Comparison of ENCODE assay signal across 35 mouse cellular contexts in the genomic region with DNA sequence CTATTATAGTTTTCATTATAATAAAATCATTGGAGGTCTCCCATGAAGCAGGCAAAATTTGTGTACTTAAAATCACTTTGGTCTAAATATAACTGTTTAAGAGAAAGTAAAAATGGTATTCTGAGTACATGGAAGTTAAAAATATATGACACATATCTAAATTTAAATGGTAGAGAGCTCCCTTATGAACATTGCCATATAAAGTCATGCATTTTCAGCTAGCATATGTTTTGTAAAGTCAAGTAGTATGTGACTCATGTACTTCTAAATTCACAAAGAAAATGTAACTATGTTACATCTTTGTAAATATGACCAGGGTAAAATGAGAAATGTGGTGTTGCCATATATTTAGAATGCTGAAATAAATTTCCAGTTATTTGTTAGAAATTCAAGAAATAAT.
"Had no signal": no experiment of that assay in that cellular context is flagged by ENCODE, and none has a peak within 500 bp of the region (broad histone marks: within the 10 kb centered on the region; RNA-seq: fewer than 3 reads in every experiment).

No protein-coding gene starts in this region.

- H3K27ac ChIP-seq: heart, embryonic 13.5 days; heart, embryonic 15.5 days; hindbrain, embryonic 10.5 days; hindbrain, embryonic 12.5 days; hindbrain, embryonic 13.5 days; hindbrain, embryonic 14.5 days; hindbrain, embryonic 15.5 days; hindbrain, postnatal 0 days; intestine, embryonic 15.5 days; kidney, embryonic 15.5 days; kidney, postnatal 0 days; layer of hippocampus, adult 2 months; left cerebral cortex, adult 2 months had no signal

- ATAC-seq: hindbrain, embryonic 16.5 days; hindbrain, postnatal 0 days; inflammation-experienced regulatory T-cells, adult 6 months; intestine, embryonic 15.5 days; intestine, embryonic 16.5 days; intestine, postnatal 0 days had no signal

- H3K9ac ChIP-seq: heart, embryonic 12.5 days; heart, embryonic 13.5 days; heart, embryonic 15.5 days; hindbrain, embryonic 12.5 days; hindbrain, embryonic 13.5 days; hindbrain, embryonic 14.5 days; hindbrain, embryonic 15.5 days; intestine, embryonic 15.5 days; kidney, embryonic 15.5 days had no signal

- H3K9me3 ChIP-seq: heart, embryonic 13.5 days; heart, embryonic 15.5 days; hindbrain, embryonic 10.5 days; hindbrain, embryonic 12.5 days; hindbrain, embryonic 13.5 days; hindbrain, embryonic 15.5 days; intestine, embryonic 15.5 days; kidney, embryonic 15.5 days had no signal

- H3K36me3 ChIP-seq: heart, embryonic 12.5 days; heart, embryonic 13.5 days; heart, embryonic 15.5 days; hindbrain, embryonic 10.5 days; hindbrain, embryonic 12.5 days; hindbrain, embryonic 13.5 days; hindbrain, embryonic 15.5 days; intestine, embryonic 15.5 days; kidney, embryonic 15.5 days had no signal

- DNase-seq: heart, postnatal 10 days; heart, postnatal 14 days; heart, postnatal 36 days; heart, postnatal 4 days; kidney, adult 11 months; kidney, adult 18-20 months; kidney, adult 2 months; kidney, adult 8-10 months; kidney, adult 9 months; kidney, postnatal 10 days; kidney, postnatal 14 days; kidney, postnatal 25 days; kidney, postnatal 36 days; kidney, postnatal 4 days; layer of hippocampus, adult 9-11 months; layer of hippocampus, postnatal 36 days had no signal

- H3K4me2 ChIP-seq: heart, embryonic 11.5 days; heart, embryonic 12.5 days; heart, embryonic 13.5 days; heart, embryonic 15.5 days; hindbrain, embryonic 12.5 days; hindbrain, embryonic 13.5 days; hindbrain, embryonic 14.5 days; hindbrain, embryonic 15.5 days; intestine, embryonic 15.5 days; kidney, embryonic 15.5 days had no signal

- H3K27me3 ChIP-seq: heart, embryonic 12.5 days; heart, embryonic 13.5 days; heart, embryonic 15.5 days; hindbrain, embryonic 12.5 days; hindbrain, embryonic 13.5 days; hindbrain, embryonic 15.5 days; intestine, embryonic 15.5 days; kidney, embryonic 15.5 days had no signal

- H3K4me1 ChIP-seq: heart, embryonic 12.5 days; heart, embryonic 13.5 days; heart, embryonic 15.5 days; hindbrain, embryonic 10.5 days; hindbrain, embryonic 12.5 days; hindbrain, embryonic 13.5 days; hindbrain, embryonic 15.5 days; intestine, embryonic 15.5 days; kidney, embryonic 15.5 days had no signal

- H3K4me3 ChIP-seq: heart, embryonic 12.5 days; heart, embryonic 13.5 days; heart, embryonic 15.5 days; hindbrain, embryonic 10.5 days; hindbrain, embryonic 12.5 days; hindbrain, embryonic 13.5 days; hindbrain, embryonic 15.5 days; intestine, embryonic 15.5 days; kidney, embryonic 15.5 days; layer of hippocampus, adult 2 months; left cerebral cortex, adult 2 months had no signal
